In the genomic region with DNA sequence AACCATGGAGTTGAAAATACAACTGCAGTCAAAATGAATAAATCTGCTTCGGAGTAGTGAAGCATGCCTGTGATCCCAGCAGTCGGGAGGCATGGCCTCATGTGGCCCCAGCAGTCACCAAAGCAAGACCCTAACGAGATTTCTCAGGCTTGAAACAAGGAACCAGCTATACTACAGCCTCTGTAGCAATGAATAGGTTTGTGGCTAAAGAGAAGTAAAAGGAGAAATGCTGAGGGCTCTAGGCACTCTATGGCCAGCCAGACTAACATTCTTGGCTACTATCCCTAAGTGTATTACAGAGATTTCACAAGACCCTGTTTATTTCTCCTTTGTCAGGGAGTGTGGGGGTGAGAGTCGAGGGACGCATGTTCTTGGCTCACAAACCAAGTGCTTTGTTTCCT, we compare ENCODE assay signal across 13 mouse cellular contexts.
A peak's percentile ranks its signal among the peaks of the same experiment; 100 is the strongest.
DNase-seq lines count a peak whose midpoint lies in the region; ATAC-seq lines count a peak whose summit lies in the region.
"Had no signal": no experiment of that assay in that cellular context is flagged by ENCODE, and none has a peak within 500 bp of the region (broad histone marks: within the 10 kb centered on the region; RNA-seq: fewer than 3 reads in every experiment).

No protein-coding gene starts in this region.

- H3K4me3 ChIP-seq in embryonic facial prominence, embryonic 15.5 days (replicated peaks) = no peak overlapping the region
- H3K4me3 ChIP-seq in limb, embryonic 10.5 days = no peak overlapping the region
- H3K4me3 ChIP-seq: forebrain, embryonic 13.5 days had no signal

- H3K9me3 ChIP-seq in embryonic facial prominence, embryonic 15.5 days (replicated peaks) = no peaks in the 10 kb centered on the region
- no peaks in the 10 kb centered on the region for H3K9me3 ChIP-seq in limb, embryonic 10.5 days (replicated peaks)
- H3K9me3 ChIP-seq: forebrain, embryonic 13.5 days had no signal

- H3K27me3 ChIP-seq in embryonic facial prominence, embryonic 15.5 days = no peaks in the 10 kb centered on the region
- H3K27me3 ChIP-seq in limb, embryonic 10.5 days (ENCODE audit: low read depth, poor library complexity, severe bottlenecking) = no peaks in the 10 kb centered on the region

- no peak overlapping the region for H3K4me2 ChIP-seq in embryonic facial prominence, embryonic 15.5 days (replicated peaks)
- H3K4me2 ChIP-seq: forebrain, embryonic 13.5 days had no signal

- peak; percentile 5 for DNase-seq in kidney, adult 18-20 months
- DNase-seq in kidney, postnatal 25 days = no peak
- no peak for DNase-seq in limb, embryonic 10.5 days (ENCODE audit: low spot score)
- DNase-seq in retina, postnatal 1 day = peak; percentile 71
- DNase-seq in cerebellum, adult 8-10 months = no peak
- DNase-seq in urinary bladder, postnatal 4 days (ENCODE audit: low spot score in 2 of 2) = no peak
- DNase-seq in left cerebral cortex, postnatal 14 days (ENCODE audit: low spot score in 2 of 2) = no peak
- DNase-seq: gastrocnemius, postnatal 36 days; heart, postnatal 14 days; right cerebral cortex, adult 18-20 months had no signal

- H3K4me1 ChIP-seq in embryonic facial prominence, embryonic 15.5 days = no peaks in the 10 kb centered on the region
- H3K4me1 ChIP-seq in limb, embryonic 10.5 days = peaks cover 39% of the 10 kb centered on the region

- intact Hi-C loops in left cerebral cortex, postnatal 14 days (cut with DNase I) = no loop called here

- H3K36me3 ChIP-seq in embryonic facial prominence, embryonic 15.5 days = no peaks in the 10 kb centered on the region
- H3K36me3 ChIP-seq in limb, embryonic 10.5 days = no peaks in the 10 kb centered on the region

- 40% methylated on average over 5 of the region's 5 CpGs for WGBS in embryonic facial prominence, embryonic 15.5 days
- 70% methylated on average over 5 of the region's 5 CpGs for WGBS in limb, embryonic 10.5 days

- no peak overlapping the region for H3K9ac ChIP-seq in embryonic facial prominence, embryonic 15.5 days
- H3K9ac ChIP-seq: forebrain, embryonic 13.5 days had no signal

- H3K27ac ChIP-seq in embryonic facial prominence, embryonic 15.5 days (replicated peaks) = peak overlapping the region; percentile 34; the same call in 1 of the 2 replicates
- H3K27ac ChIP-seq in limb, embryonic 10.5 days = peak overlapping the region; percentile 84
- H3K27ac ChIP-seq: forebrain, embryonic 13.5 days; macrophage had no signal

- ATAC-seq in embryonic facial prominence, embryonic 15.5 days (ENCODE audit: insufficient number of reproducible peaks, low FRiP score, low TSS enrichment, low read depth) = no peak
- ATAC-seq: forebrain, embryonic 13.5 days had no signal

Comparison
In these comparisons a context has a peak if more than half of its experiments do, and no peak if none do; other contexts are left out.
1. DNase-seq: peak in kidney, adult 18-20 months (single experiment) and retina, postnatal 1 day (single experiment); none in kidney, postnatal 25 days (0 of 2), limb, embryonic 10.5 days (single experiment), cerebellum, adult 8-10 months (single experiment), urinary bladder, postnatal 4 days (0 of 2) and left cerebral cortex, postnatal 14 days (0 of 2).